ENCODE assay signal across 9 mouse cellular contexts in genomic region chr2:25694605-25695004, GRCm38 (mm10). TPM values are rescaled to one million over a fixed set of nuclear protein-coding genes. Genes with fewer than 3 reads are reported as not detected.
A peak's percentile ranks its signal among the peaks of the same experiment; 100 is the strongest.
DNase-seq lines count a peak whose midpoint lies in the region; ATAC-seq and TF ChIP-seq lines count a peak whose summit lies in the region.
"Had no signal": no experiment of that assay in that cellular context is flagged by ENCODE, and none has a peak within 500 bp of the region (broad histone marks: within the 10 kb centered on the region; RNA-seq: fewer than 3 reads in every experiment).

No protein-coding gene starts in this region.

- H3K4me2 ChIP-seq in forebrain, embryonic 14.5 days (ENCODE audit: low read length): no peak overlapping the region
- H3K4me2 ChIP-seq in forebrain, embryonic 16.5 days (ENCODE audit: low read length): no peak overlapping the region
- H3K4me2 ChIP-seq: limb, embryonic 15.5 days had no signal

- H3K4me1 ChIP-seq in forebrain, embryonic 14.5 days (ENCODE audit: control insufficient read depth, insufficient read depth, low read length): no peaks in the 10 kb centered on the region
- no peaks in the 10 kb centered on the region for H3K4me1 ChIP-seq in forebrain, embryonic 16.5 days (replicated peaks; ENCODE audit: control insufficient read depth, insufficient read depth, low read length)
- peaks cover 12% of the 10 kb centered on the region for H3K4me1 ChIP-seq in E14TG2a.4 (replicated peaks; ENCODE audit: low read depth, low read length)
- H3K4me1 ChIP-seq in spleen, adult 2 months (ENCODE audit: control insufficient read depth, insufficient read depth, insufficient read length): no peaks in the 10 kb centered on the region

- H3K4me3 ChIP-seq in forebrain, embryonic 14.5 days (ENCODE audit: low read depth, low read length): no peak overlapping the region
- H3K4me3 ChIP-seq in forebrain, embryonic 16.5 days (replicated peaks; ENCODE audit: low read length): no peak overlapping the region
- no peak overlapping the region for H3K4me3 ChIP-seq in E14TG2a.4 (replicated peaks; ENCODE audit: low read length)
- no peak overlapping the region for H3K4me3 ChIP-seq in spleen, adult 2 months (ENCODE audit: extremely low read depth, insufficient read depth, insufficient read length)
- H3K4me3 ChIP-seq: limb, embryonic 15.5 days had no signal

- H3K9me3 ChIP-seq in forebrain, embryonic 14.5 days (replicated peaks; ENCODE audit: control insufficient read depth, low read length): no peaks in the 10 kb centered on the region
- H3K9me3 ChIP-seq in forebrain, embryonic 16.5 days (ENCODE audit: control insufficient read depth, low read length): no peaks in the 10 kb centered on the region
- H3K9me3 ChIP-seq in E14TG2a.4 (ENCODE audit: low read length): no peaks in the 10 kb centered on the region
- H3K9me3 ChIP-seq: limb, embryonic 15.5 days had no signal

- TF ChIP-seq POLR2A in spleen, adult 2 months (IDR thresholded peaks at IDR 0.05; ENCODE audit: low read depth, low read length): no peak

- H3K27me3 ChIP-seq in forebrain, embryonic 14.5 days (replicated peaks; ENCODE audit: control insufficient read depth, insufficient read depth, low read length): 0 out of 2 replicates have a peak, but pooled peaks cover 3% of the 10 kb centered on the region
- H3K27me3 ChIP-seq in forebrain, embryonic 16.5 days (replicated peaks; ENCODE audit: control insufficient read depth, insufficient read depth, low read length): no peaks in the 10 kb centered on the region
- no peaks in the 10 kb centered on the region for H3K27me3 ChIP-seq in E14TG2a.4 (ENCODE audit: insufficient read depth, low read length)
- no peaks in the 10 kb centered on the region for H3K27me3 ChIP-seq in spleen, adult 2 months (ENCODE audit: control insufficient read depth, insufficient read depth, low read length)
- H3K27me3 ChIP-seq: limb, embryonic 15.5 days had no signal

- TF ChIP-seq CTCF in E14TG2a.4 (conservative IDR thresholded peaks at IDR 0.05; ENCODE audit: low read length): peak; percentile 97
- peak; percentile 58; the same call in 1 of the 2 replicates for TF ChIP-seq CTCF in spleen, adult 2 months (IDR thresholded peaks at IDR 0.05; ENCODE audit: extremely low read depth, insufficient read depth, insufficient read length, insufficient replicate concordance)

- H3K36me3 ChIP-seq in forebrain, embryonic 14.5 days (ENCODE audit: control insufficient read depth, insufficient read depth, low read length): no peaks in the 10 kb centered on the region
- H3K36me3 ChIP-seq in forebrain, embryonic 16.5 days (ENCODE audit: control insufficient read depth, insufficient read depth): no peaks in the 10 kb centered on the region
- H3K36me3 ChIP-seq in E14TG2a.4 (ENCODE audit: insufficient read depth, low read length): no peaks in the 10 kb centered on the region
- H3K36me3 ChIP-seq in spleen, adult 2 months (ENCODE audit: control insufficient read depth, insufficient read depth, low read length): no peaks in the 10 kb centered on the region
- H3K36me3 ChIP-seq: limb, embryonic 15.5 days had no signal

- no peak for ATAC-seq in forebrain, embryonic 14.5 days
- no peak for ATAC-seq in forebrain, embryonic 16.5 days

- H3K9ac ChIP-seq in forebrain, embryonic 14.5 days (ENCODE audit: low read length): no peak overlapping the region
- H3K9ac ChIP-seq in forebrain, embryonic 16.5 days (replicated peaks; ENCODE audit: low read depth, low read length): no peak overlapping the region
- H3K9ac ChIP-seq: limb, embryonic 15.5 days had no signal

- no peak overlapping the region for H3K27ac ChIP-seq in forebrain, embryonic 14.5 days (ENCODE audit: low read depth, low read length)
- no peak overlapping the region for H3K27ac ChIP-seq in forebrain, embryonic 16.5 days (ENCODE audit: low read length)
- no peak overlapping the region for H3K27ac ChIP-seq in spleen, adult 2 months (ENCODE audit: insufficient read depth, low read length)
- H3K27ac ChIP-seq: limb, embryonic 15.5 days had no signal

- DNase-seq in forebrain, embryonic 14.5 days (ENCODE audit: low spot score): peak; percentile 70
- peak; percentile 62 for DNase-seq in c-Kit-positive CD71-negative TER-119-negative erythroid progenitor cells, embryonic 14.5 days (ENCODE audit: low read depth)
- DNase-seq in gastrocnemius, adult 18-20 months (ENCODE audit: low spot score): peak; percentile 61
- DNase-seq in kidney, postnatal 25 days: peak; percentile 47 to 81
- DNase-seq in lung, postnatal 25 days (ENCODE audit: low spot score): peak; percentile 52
- DNase-seq in spleen, adult 2 months (ENCODE audit: low read depth in 1 of 2, low spot score in 2 of 2): peak; percentile 21 to 57

RNA-seq across cellular contexts. Expression of gene Obp2a, which starts 5.2 kb away (rescaled TPM):
- not detected in 2 replicates for polyA plus RNA-seq in forebrain, embryonic 14.5 days (2014; fragmentation: Nextera tagmentation; extraction: Ambion mirVana)
- not detected in 2 replicates for polyA plus RNA-seq in forebrain, embryonic 16.5 days (2015; fragmentation: Nextera tagmentation; extraction: Ambion mirVana)
- not detected for total RNA-seq in gastrocnemius, adult 18-20 months (2021)
- polyA plus RNA-seq in spleen, adult 2 months (2012; rRNA removed): not detected in 2 replicates
- polyA plus RNA-seq: limb, embryonic 15.5 days had no signal

RNA-seq across cellular contexts. Expression of gene Bmyc, which starts 11.9 kb away (rescaled TPM):
- 86.4 and 108 TPM in 2 replicates for polyA plus RNA-seq in forebrain, embryonic 14.5 days (2014; fragmentation: Nextera tagmentation; extraction: Ambion mirVana)
- 105 and 127 TPM in 2 replicates for polyA plus RNA-seq in forebrain, embryonic 16.5 days (2015; fragmentation: Nextera tagmentation; extraction: Ambion mirVana)
- 10 to 100 TPM; 15.6 to 16.3 TPM for total RNA-seq in gastrocnemius, adult 18-20 months (2021)
- 55.3 and 83.7 TPM in 2 replicates for polyA plus RNA-seq in spleen, adult 2 months (2012; rRNA removed)

RNA-seq across cellular contexts. Expression of gene Lcn10, which starts 12.1 kb away (rescaled TPM):
- not detected in 2 replicates for polyA plus RNA-seq in forebrain, embryonic 14.5 days (2014; fragmentation: Nextera tagmentation; extraction: Ambion mirVana)
- not detected in 2 replicates for polyA plus RNA-seq in forebrain, embryonic 16.5 days (2015; fragmentation: Nextera tagmentation; extraction: Ambion mirVana)
- not detected for total RNA-seq in gastrocnemius, adult 18-20 months (2021)
- polyA plus RNA-seq in spleen, adult 2 months (2012; rRNA removed): not detected in 2 replicates
- polyA plus RNA-seq: limb, embryonic 15.5 days had no signal

RNA-seq across cellular contexts. Expression of gene Lcn6, which starts 18.0 kb away (rescaled TPM):
- not detected in 2 replicates for polyA plus RNA-seq in forebrain, embryonic 14.5 days (2014; fragmentation: Nextera tagmentation; extraction: Ambion mirVana)
- not detected in 2 replicates for polyA plus RNA-seq in forebrain, embryonic 16.5 days (2015; fragmentation: Nextera tagmentation; extraction: Ambion mirVana)
- total RNA-seq in gastrocnemius, adult 18-20 months (2021): not detected
- polyA plus RNA-seq in spleen, adult 2 months (2012; rRNA removed): not detected in 2 replicates
- polyA plus RNA-seq: limb, embryonic 15.5 days had no signal

RNA-seq across cellular contexts. Expression of gene Lcn5, which starts 36.9 kb away (rescaled TPM):
- polyA plus RNA-seq in forebrain, embryonic 14.5 days (2014; fragmentation: Nextera tagmentation; extraction: Ambion mirVana): not detected in 2 replicates
- not detected in 2 replicates for polyA plus RNA-seq in forebrain, embryonic 16.5 days (2015; fragmentation: Nextera tagmentation; extraction: Ambion mirVana)
- total RNA-seq in gastrocnemius, adult 18-20 months (2021): not detected
- not detected in 2 replicates for polyA plus RNA-seq in spleen, adult 2 months (2012; rRNA removed)
- polyA plus RNA-seq: limb, embryonic 15.5 days had no signal
